Mouse (Mus musculus): Measurements from ENCODE around the gene Lrrc17. TPM values are rescaled to one million over a fixed set of nuclear protein-coding genes. Genes with fewer than 3 reads are reported as not detected.

Gene Lrrc17
- polyA plus RNA-seq, 1 experiment from 2014 or later: 66.1 TPM

DNA sequence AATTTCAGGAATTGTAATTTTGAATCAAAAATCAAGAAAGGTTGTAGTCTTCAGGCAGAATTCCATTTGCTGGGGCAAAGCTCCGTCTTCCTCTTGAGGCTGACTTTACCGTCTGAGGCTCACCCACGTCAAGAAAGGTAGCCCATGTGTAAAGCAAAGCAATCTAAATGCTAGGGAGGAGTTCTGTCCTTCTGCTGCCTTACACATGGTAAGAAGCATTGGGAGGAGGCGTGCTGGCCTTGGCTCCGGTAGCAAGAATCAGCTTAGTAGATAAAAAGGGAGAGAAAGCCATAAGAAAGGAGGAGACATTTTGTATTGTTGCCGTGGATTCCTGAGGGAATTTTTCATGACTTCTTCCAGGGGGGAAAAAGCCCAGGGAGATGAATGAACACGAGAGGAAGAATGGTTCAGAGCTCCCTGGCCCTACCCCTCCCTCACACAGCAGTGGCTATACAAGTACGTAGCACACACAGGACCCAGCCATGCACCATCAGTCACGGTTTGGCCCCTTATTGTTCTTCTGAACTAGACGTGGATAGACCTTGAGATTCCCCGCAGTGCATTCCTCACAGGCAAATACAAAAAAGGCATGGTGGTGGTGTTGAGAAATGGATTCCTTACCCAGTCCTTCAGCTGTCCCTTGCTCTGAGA is 16.4 kb upstream of the Lrrc17 start:
- Histone ChIP-seq H3K4me2 (replicated peaks; ENCODE audit: low read depth, low read length) (no peak overlapping the region), H3K4me1 (ENCODE audit: control insufficient read depth, insufficient read depth, low read length) (peaks cover 6% of the 10 kb centered on the region; the same call in 1 of the 2 replicates), H3K27me3 (ENCODE audit: control insufficient read depth, insufficient read depth, low read length) (no peaks in the 10 kb centered on the region), H3K9me3 (ENCODE audit: control insufficient read depth, low read depth, low read length) (no peaks in the 10 kb centered on the region), H3K4me3 (ENCODE audit: low read depth, low read length) (no peak overlapping the region), H3K9ac (replicated peaks; ENCODE audit: low read depth, low read length) (no peak overlapping the region), H3K36me3 (ENCODE audit: control insufficient read depth, insufficient read depth, low read length) (no peaks in the 10 kb centered on the region), H3K27ac (ENCODE audit: low read length) (peak overlapping the region; percentile 55)
- WGBS: 71% methylated on average over 11 of the region's 11 CpGs
- no peak for ATAC-seq (ENCODE audit: insufficient number of reproducible peaks, insufficient read depth, low FRiP score, low read depth)

DNA sequence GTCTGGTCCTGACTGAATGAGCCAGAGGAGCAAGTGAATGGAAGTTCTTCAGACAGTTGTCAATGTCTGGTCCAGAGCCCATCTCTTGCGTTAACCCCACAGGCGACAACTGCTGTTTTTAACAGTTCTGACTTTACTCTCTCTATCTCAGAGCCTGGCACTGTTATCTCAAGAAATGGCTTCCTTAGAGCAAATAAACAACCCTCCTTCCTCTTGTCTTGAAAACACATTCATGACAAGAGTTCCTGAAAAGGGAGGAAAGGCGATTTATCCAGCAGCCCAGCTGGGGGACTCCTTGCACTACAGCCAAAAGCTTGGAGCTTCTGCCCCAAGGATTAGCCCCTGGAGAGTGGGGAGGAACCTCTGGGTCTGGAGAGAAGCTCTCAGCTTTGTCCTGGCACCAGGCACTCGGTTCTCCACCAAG is 15.9 kb upstream of the Lrrc17 start:
- Histone ChIP-seq H3K4me3 (ENCODE audit: low read depth, low read length) (no peak overlapping the region), H3K36me3 (ENCODE audit: control insufficient read depth, insufficient read depth, low read length) (no peaks in the 10 kb centered on the region), H3K4me2 (replicated peaks; ENCODE audit: low read depth, low read length) (no peak overlapping the region), H3K4me1 (ENCODE audit: control insufficient read depth, insufficient read depth, low read length) (peaks cover 6% of the 10 kb centered on the region; the same call in 1 of the 2 replicates), H3K27me3 (ENCODE audit: control insufficient read depth, insufficient read depth, low read length) (no peaks in the 10 kb centered on the region), H3K9ac (replicated peaks; ENCODE audit: low read depth, low read length) (no peak overlapping the region), H3K9me3 (ENCODE audit: control insufficient read depth, low read depth, low read length) (no peaks in the 10 kb centered on the region), H3K27ac (ENCODE audit: low read length) (peak overlapping the region; percentile 82)
- no peak for ATAC-seq (ENCODE audit: insufficient number of reproducible peaks, insufficient read depth, low FRiP score, low read depth)
- WGBS: 59% methylated on average over 4 of the region's 4 CpGs

DNA sequence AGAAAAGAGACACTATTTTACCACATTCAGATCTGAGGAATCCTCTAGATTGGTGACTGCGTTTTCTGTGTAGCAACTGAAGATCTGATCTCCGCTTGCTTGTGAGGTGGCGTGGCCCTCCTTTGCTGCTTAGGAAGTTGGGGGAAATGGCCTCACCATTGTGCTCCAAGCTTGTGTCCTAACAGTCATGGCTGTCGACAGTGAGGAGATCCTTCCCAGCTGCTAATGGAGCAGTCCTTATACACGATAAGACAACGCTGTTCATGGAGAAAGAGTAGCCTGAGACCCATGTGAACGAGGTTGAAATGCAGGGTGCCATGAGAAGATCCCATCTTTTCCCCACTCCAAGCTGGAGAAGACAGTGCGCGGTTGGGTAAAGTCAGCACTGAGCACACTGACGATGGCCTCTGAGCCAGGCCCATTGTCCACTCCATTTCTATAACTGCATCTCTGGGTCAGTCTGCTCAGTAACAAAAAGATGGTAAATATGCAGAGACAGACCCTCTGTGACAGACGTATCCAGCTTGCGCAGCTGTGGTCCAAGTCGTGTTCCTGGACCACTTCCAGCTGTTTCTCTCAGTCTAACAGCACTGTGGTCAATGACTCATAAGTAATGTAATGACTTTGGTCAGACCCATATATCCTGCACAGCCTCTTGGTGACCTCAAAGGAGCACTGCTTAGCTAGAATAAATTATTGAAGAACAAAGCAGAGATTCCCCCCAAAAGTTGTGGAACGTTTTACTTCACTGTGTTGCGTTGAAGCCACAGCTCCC is 15.1 kb upstream of the Lrrc17 start:
- Histone ChIP-seq H3K36me3 (ENCODE audit: control insufficient read depth, insufficient read depth, low read length) (no peaks in the 10 kb centered on the region), H3K27ac (ENCODE audit: low read length) (peak overlapping the region; percentile 82), H3K9me3 (ENCODE audit: control insufficient read depth, low read depth, low read length) (no peaks in the 10 kb centered on the region), H3K4me2 (replicated peaks; ENCODE audit: low read depth, low read length) (no peak overlapping the region), H3K9ac (replicated peaks; ENCODE audit: low read depth, low read length) (no peak overlapping the region), H3K27me3 (ENCODE audit: control insufficient read depth, insufficient read depth, low read length) (no peaks in the 10 kb centered on the region), H3K4me1 (ENCODE audit: control insufficient read depth, insufficient read depth, low read length) (peaks cover 6% of the 10 kb centered on the region; the same call in 1 of the 2 replicates), H3K4me3 (ENCODE audit: low read depth, low read length) (no peak overlapping the region)
- 68% methylated on average over 15 of the region's 15 CpGs for WGBS
- peak; percentile 82; the same call in 1 of the 2 replicates for ATAC-seq (ENCODE audit: insufficient number of reproducible peaks, insufficient read depth, low FRiP score, low read depth)

DNA sequence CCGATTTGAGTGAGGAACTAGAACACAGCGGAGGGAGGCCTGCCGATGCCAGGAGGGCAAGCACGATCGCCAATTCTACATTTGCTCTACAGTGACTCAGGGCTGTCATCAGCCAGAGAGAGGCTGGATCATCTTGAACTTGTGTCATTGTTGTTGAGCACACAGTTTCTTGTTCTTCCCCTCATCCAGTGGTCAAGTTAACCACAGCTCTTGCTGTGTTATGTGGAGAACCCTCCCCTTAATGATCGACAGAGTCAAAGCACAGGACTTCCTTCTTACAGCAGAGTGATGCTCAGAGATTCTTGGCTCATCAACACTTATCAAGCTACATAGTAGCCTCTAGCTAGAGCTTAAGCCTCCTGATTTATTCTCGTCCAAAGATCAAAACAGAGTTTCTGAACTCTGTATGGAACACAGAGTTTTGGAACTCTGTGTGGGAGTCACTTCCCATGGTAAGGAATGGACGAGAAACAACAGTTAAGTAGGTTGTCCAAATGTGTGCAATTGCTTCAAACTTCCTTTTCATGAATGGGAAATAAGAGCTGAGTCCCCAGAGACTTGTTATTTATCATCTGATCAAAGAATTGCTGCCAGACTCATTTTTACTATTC is 14.1 kb upstream of the Lrrc17 start:
- no peak overlapping the region for H3K4me2 ChIP-seq (replicated peaks; ENCODE audit: low read depth, low read length)
- no peak overlapping the region for H3K4me3 ChIP-seq (ENCODE audit: low read depth, low read length)
- H3K9ac ChIP-seq (replicated peaks; ENCODE audit: low read depth, low read length): no peak overlapping the region
- H3K36me3 ChIP-seq (ENCODE audit: control insufficient read depth, insufficient read depth, low read length): no peaks in the 10 kb centered on the region
- no peaks in the 10 kb centered on the region for H3K27me3 ChIP-seq (ENCODE audit: control insufficient read depth, insufficient read depth, low read length)
- 81% methylated on average over 8 of the region's 8 CpGs for WGBS
- H3K27ac ChIP-seq (ENCODE audit: low read length): peak overlapping the region; percentile 40; the same call in 1 of the 2 replicates
- ATAC-seq (ENCODE audit: insufficient number of reproducible peaks, insufficient read depth, low FRiP score, low read depth): no peak
- H3K4me1 ChIP-seq (ENCODE audit: control insufficient read depth, insufficient read depth, low read length): peaks cover 6% of the 10 kb centered on the region; the same call in 1 of the 2 replicates
- no peaks in the 10 kb centered on the region for H3K9me3 ChIP-seq (ENCODE audit: control insufficient read depth, low read depth, low read length)

GRCm38 (mm10) chr5:21532126-21532525 is 11.2 kb upstream of the Lrrc17 start:
- H3K4me3 ChIP-seq (ENCODE audit: low read depth, low read length): no peak overlapping the region
- no peak overlapping the region for H3K9ac ChIP-seq (replicated peaks; ENCODE audit: low read depth, low read length)
- no peak overlapping the region for H3K4me2 ChIP-seq (replicated peaks; ENCODE audit: low read depth, low read length)
- peaks cover 6% of the 10 kb centered on the region; the same call in 1 of the 2 replicates for H3K4me1 ChIP-seq (ENCODE audit: control insufficient read depth, insufficient read depth, low read length)
- no peaks in the 10 kb centered on the region for H3K9me3 ChIP-seq (ENCODE audit: control insufficient read depth, low read depth, low read length)
- 91% methylated on average over 2 of the region's 2 CpGs for WGBS
- no peak overlapping the region for H3K27ac ChIP-seq (ENCODE audit: low read length)
- no peaks in the 10 kb centered on the region for H3K36me3 ChIP-seq (ENCODE audit: control insufficient read depth, insufficient read depth, low read length)
- no peak for ATAC-seq (ENCODE audit: insufficient number of reproducible peaks, insufficient read depth, low FRiP score, low read depth)
- no peaks in the 10 kb centered on the region for H3K27me3 ChIP-seq (ENCODE audit: control insufficient read depth, insufficient read depth, low read length)

- Histone ChIP-seq H3K9ac (replicated peaks; ENCODE audit: low read depth, low read length) (no peak overlapping the region), H3K27ac (ENCODE audit: low read length) (no peak overlapping the region), H3K36me3 (ENCODE audit: control insufficient read depth, insufficient read depth, low read length) (no peaks in the 10 kb centered on the region), H3K4me1 (ENCODE audit: control insufficient read depth, insufficient read depth, low read length) (peaks cover 6% of the 10 kb centered on the region; the same call in 1 of the 2 replicates), H3K4me2 (replicated peaks; ENCODE audit: low read depth, low read length) (no peak overlapping the region), H3K27me3 (ENCODE audit: control insufficient read depth, insufficient read depth, low read length) (no peaks in the 10 kb centered on the region), H3K4me3 (ENCODE audit: low read depth, low read length) (no peak overlapping the region), H3K9me3 (ENCODE audit: control insufficient read depth, low read depth, low read length) (no peaks in the 10 kb centered on the region)
- ATAC-seq (ENCODE audit: insufficient number of reproducible peaks, insufficient read depth, low FRiP score, low read depth): no peak
- WGBS: 83% methylated on average over 5 of the region's 5 CpGs
Observed at GRCm38 (mm10) chr5:21532921-21533320, 10.4 kb upstream of the Lrrc17 start.

- H3K36me3 ChIP-seq (ENCODE audit: control insufficient read depth, insufficient read depth, low read length): no peaks in the 10 kb centered on the region
- H3K9ac ChIP-seq (replicated peaks; ENCODE audit: low read depth, low read length): no peak overlapping the region
- H3K4me2 ChIP-seq (replicated peaks; ENCODE audit: low read depth, low read length): no peak overlapping the region
- no peaks in the 10 kb centered on the region for H3K9me3 ChIP-seq (ENCODE audit: control insufficient read depth, low read depth, low read length)
- H3K4me3 ChIP-seq (ENCODE audit: low read depth, low read length): no peak overlapping the region
- no peak overlapping the region for H3K27ac ChIP-seq (ENCODE audit: low read length)
- H3K27me3 ChIP-seq (ENCODE audit: control insufficient read depth, insufficient read depth, low read length): no peaks in the 10 kb centered on the region
- H3K4me1 ChIP-seq (ENCODE audit: control insufficient read depth, insufficient read depth, low read length): peaks cover 13% of the 10 kb centered on the region
- no peak for ATAC-seq (ENCODE audit: insufficient number of reproducible peaks, insufficient read depth, low FRiP score, low read depth)
- 65% methylated on average over 4 of the region's 4 CpGs for WGBS
Observed at GRCm38 (mm10) chr5:21542226-21542625, 1.1 kb upstream of the Lrrc17 start.

GRCm38 (mm10) chr5:21544821-21545220 is 1.5 kb downstream of the Lrrc17 start:
- WGBS: 27% methylated on average over 3 of the region's 3 CpGs
- no peaks in the 10 kb centered on the region for H3K36me3 ChIP-seq (ENCODE audit: control insufficient read depth, insufficient read depth, low read length)
- peak overlapping the region; percentile 36 for H3K4me3 ChIP-seq (ENCODE audit: low read depth, low read length)

More at GRCm38 (mm10) chr5:21544821-21545220, 1.5 kb downstream of the Lrrc17 start:
- peak overlapping the region; percentile 49 for H3K4me2 ChIP-seq (replicated peaks; ENCODE audit: low read depth, low read length)
- no peak; the same call in 1 of the 2 replicates for ATAC-seq (ENCODE audit: insufficient number of reproducible peaks, insufficient read depth, low FRiP score, low read depth)
- peak overlapping the region; percentile 95; the same call in 1 of the 2 replicates for H3K27ac ChIP-seq (ENCODE audit: low read length)
- H3K27me3 ChIP-seq (ENCODE audit: control insufficient read depth, insufficient read depth, low read length): no peaks in the 10 kb centered on the region
- no peak overlapping the region for H3K9ac ChIP-seq (replicated peaks; ENCODE audit: low read depth, low read length)
- no peaks in the 10 kb centered on the region for H3K9me3 ChIP-seq (ENCODE audit: control insufficient read depth, low read depth, low read length)
- peaks cover 13% of the 10 kb centered on the region for H3K4me1 ChIP-seq (ENCODE audit: control insufficient read depth, insufficient read depth, low read length)

Measured in stomach, embryonic 14.5 days (tissue).